Mouse (Mus musculus) thymus, adult 2 months (tissue): Measurements from ENCODE around the gene Lgr5.

ENCODE experiments used
- CTCF ChIP-seq: fragments of 200-500 bp; IDR thresholded peaks from 2 replicates; pipeline ENCODE4 v1.5.1; 2012; ENCODE audit warnings: mild to moderate bottlenecking, control low read depth, low read length, moderate library complexity, borderline replicate concordance; ENCODE audit not compliant: control insufficient read depth, poor library complexity, insufficient read depth; ENCODE audit errors: extremely low read depth
- POLR2A ChIP-seq: fragments of 200-500 bp; IDR thresholded peaks from 2 replicates; pipeline ENCODE4 v1.6.1; 2012; ENCODE audit warnings: mild to moderate bottlenecking, low read length, control low read depth, moderate library complexity; ENCODE audit not compliant: control insufficient read depth, poor library complexity, insufficient read depth; ENCODE audit errors: extremely low read depth

DNA sequence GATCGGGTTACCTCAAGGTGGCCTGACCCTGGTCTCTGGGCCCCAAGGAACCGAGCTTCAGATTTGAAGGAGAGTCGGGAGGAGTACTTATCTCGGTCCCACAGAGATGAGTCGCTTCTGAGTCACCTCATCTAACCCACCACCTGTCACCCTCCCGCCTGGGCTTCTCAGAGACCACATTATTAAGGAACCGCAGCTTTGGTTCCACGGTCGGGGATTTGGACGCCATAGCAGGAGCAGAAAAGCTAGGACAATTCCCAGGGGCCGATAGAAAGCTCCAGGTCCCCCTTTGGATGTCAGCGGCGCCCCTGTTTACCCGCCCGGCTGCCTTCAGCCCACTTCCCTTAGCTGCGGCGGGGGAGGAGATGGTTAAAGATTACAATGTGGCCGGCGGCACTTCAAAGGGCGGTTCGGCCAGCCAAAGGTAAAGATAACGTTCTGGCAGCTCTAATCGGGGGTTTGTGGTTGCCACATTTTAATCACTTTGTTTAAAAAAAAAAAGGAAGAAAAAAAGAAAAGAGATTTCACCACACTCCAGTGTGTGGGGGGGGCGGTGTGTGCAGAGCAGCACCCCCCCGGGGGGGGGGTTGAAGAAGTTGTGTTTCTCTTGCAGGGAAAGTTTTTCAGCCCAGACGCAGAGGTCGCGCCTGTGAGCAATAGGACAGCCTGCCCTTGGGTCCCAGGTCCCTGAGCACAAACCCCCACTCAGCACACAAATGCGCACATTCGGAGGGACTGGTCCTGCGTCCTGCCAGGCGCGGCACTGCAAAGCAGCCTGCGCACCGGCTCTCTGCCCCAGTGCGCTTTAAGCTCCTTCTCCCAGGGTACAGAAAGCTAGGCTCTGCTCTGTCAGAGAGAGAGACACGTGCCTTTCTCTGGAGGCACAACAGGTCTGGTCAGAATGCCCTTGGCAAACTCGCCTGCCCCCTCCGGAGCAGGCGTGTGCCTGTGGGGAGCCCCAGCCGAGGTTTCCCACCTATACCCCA, 1.0 kb downstream of the Lgr5 start:
- TF ChIP-seq CTCF = no peak
- no peak for TF ChIP-seq POLR2A
